21 mouse cellular contexts compared by ENCODE assay signal in genomic region chr19:52374892-52375578, GRCm38 (mm10).
A peak's percentile ranks its signal among the peaks of the same experiment; 100 is the strongest.
DNase-seq lines count a peak whose midpoint lies in the region; ATAC-seq and TF ChIP-seq lines count a peak whose summit lies in the region.
"Had no signal": no experiment of that assay in that cellular context is flagged by ENCODE, and none has a peak within 500 bp of the region (broad histone marks: within the 10 kb centered on the region; RNA-seq: fewer than 3 reads in every experiment).

No protein-coding gene starts in this region.

- H3K4me2 ChIP-seq in intestine, embryonic 15.5 days (replicated peaks): no peak overlapping the region
- H3K4me2 ChIP-seq in intestine, embryonic 16.5 days (ENCODE audit: low read depth, low read length): no peak overlapping the region
- 0 out of 2 replicates have a peak overlapping the region, but pooled peaks have one; percentile 9 for H3K4me2 ChIP-seq in intestine, postnatal 0 days (replicated peaks; ENCODE audit: low read depth)
- no peak overlapping the region for H3K4me2 ChIP-seq in kidney, embryonic 15.5 days

- no peaks in the 10 kb centered on the region for H3K36me3 ChIP-seq in intestine, embryonic 15.5 days
- H3K36me3 ChIP-seq in intestine, embryonic 16.5 days (ENCODE audit: control insufficient read depth, insufficient read depth, low read length): no peaks in the 10 kb centered on the region
- no peaks in the 10 kb centered on the region for H3K36me3 ChIP-seq in intestine, postnatal 0 days (ENCODE audit: control insufficient read depth, insufficient read depth)
- no peaks in the 10 kb centered on the region for H3K36me3 ChIP-seq in kidney, embryonic 15.5 days
- H3K36me3 ChIP-seq: G1E had no signal

- no peak overlapping the region for H3K27ac ChIP-seq in intestine, embryonic 15.5 days
- no peak overlapping the region for H3K27ac ChIP-seq in intestine, embryonic 16.5 days (ENCODE audit: low read length)
- H3K27ac ChIP-seq in intestine, postnatal 0 days (ENCODE audit: low read depth, low read length): no peak overlapping the region
- H3K27ac ChIP-seq in kidney, embryonic 15.5 days: no peak overlapping the region

- TF ChIP-seq CTCF in intestine, postnatal 0 days (IDR thresholded peaks at IDR 0.05; ENCODE audit: low read depth): no peak

- ATAC-seq in intestine, embryonic 15.5 days: peak; percentile 86
- ATAC-seq in intestine, embryonic 16.5 days: peak; percentile 95
- peak; percentile 68; the same call in 1 of the 2 replicates for ATAC-seq in intestine, postnatal 0 days
- no peak for ATAC-seq in kidney, embryonic 15.5 days (replicated peaks; ENCODE audit: low FRiP score)
- ATAC-seq: activated CD4-positive, CD25-positive, alpha-beta regulatory T cell, adult 4 months; CD4-positive, CD25-positive, alpha-beta regulatory T cell, adult 4 months; Patski had no signal

- H3K9me3 ChIP-seq in intestine, embryonic 15.5 days: no peaks in the 10 kb centered on the region
- no peaks in the 10 kb centered on the region for H3K9me3 ChIP-seq in intestine, embryonic 16.5 days (ENCODE audit: control insufficient read depth, low read length)
- no peaks in the 10 kb centered on the region for H3K9me3 ChIP-seq in intestine, postnatal 0 days (ENCODE audit: control insufficient read depth)
- H3K9me3 ChIP-seq in kidney, embryonic 15.5 days (replicated peaks): no peaks in the 10 kb centered on the region
- H3K9me3 ChIP-seq: G1E had no signal

- WGBS in intestine, embryonic 15.5 days: 64% methylated on average over 4 of the region's 4 CpGs
- WGBS in intestine, embryonic 16.5 days: 60% methylated on average over 4 of the region's 4 CpGs
- WGBS in intestine, postnatal 0 days: 41% methylated on average over 4 of the region's 4 CpGs
- 82% methylated on average over 4 of the region's 4 CpGs for WGBS in kidney, embryonic 15.5 days

- H3K9ac ChIP-seq in intestine, embryonic 15.5 days: no peak overlapping the region
- H3K9ac ChIP-seq in intestine, embryonic 16.5 days (ENCODE audit: low read depth, low read length): no peak overlapping the region
- no peak overlapping the region for H3K9ac ChIP-seq in intestine, postnatal 0 days (ENCODE audit: low read depth, low read length)
- H3K9ac ChIP-seq in kidney, embryonic 15.5 days: no peak overlapping the region

- no peak for DNase-seq in layer of hippocampus, postnatal 36 days
- no peak for DNase-seq in ovary, postnatal 36 days (ENCODE audit: low spot score)
- DNase-seq: adrenal gland, adult 2 months; adrenal gland, adult 8-10 months; adrenal gland, postnatal 10 days; adrenal gland, postnatal 14 days; adrenal gland, postnatal 25 days; adrenal gland, postnatal 36 days; B cell, adult 2 months; cerebellum, adult 11 months; cerebellum, adult 11-12 months; cerebellum, adult 18-20 months had no signal

- no peaks in the 10 kb centered on the region for H3K27me3 ChIP-seq in intestine, embryonic 15.5 days (replicated peaks)
- no peaks in the 10 kb centered on the region for H3K27me3 ChIP-seq in intestine, embryonic 16.5 days (replicated peaks; ENCODE audit: control insufficient read depth, insufficient read depth, low read length)
- no peaks in the 10 kb centered on the region for H3K27me3 ChIP-seq in intestine, postnatal 0 days (replicated peaks; ENCODE audit: control insufficient read depth, insufficient read depth, low read length)
- H3K27me3 ChIP-seq in kidney, embryonic 15.5 days: no peaks in the 10 kb centered on the region
- H3K27me3 ChIP-seq: CH12.LX, Patski had no signal

- no peak overlapping the region for H3K4me3 ChIP-seq in intestine, embryonic 15.5 days (replicated peaks)
- H3K4me3 ChIP-seq in intestine, embryonic 16.5 days (ENCODE audit: low read length): no peak overlapping the region
- no peak overlapping the region for H3K4me3 ChIP-seq in intestine, postnatal 0 days (ENCODE audit: low read depth, low read length)
- no peak overlapping the region for H3K4me3 ChIP-seq in kidney, embryonic 15.5 days (replicated peaks)

- no peaks in the 10 kb centered on the region for H3K4me1 ChIP-seq in intestine, embryonic 15.5 days (replicated peaks)
- no peaks in the 10 kb centered on the region for H3K4me1 ChIP-seq in intestine, embryonic 16.5 days (ENCODE audit: control insufficient read depth, insufficient read depth, low read length)
- H3K4me1 ChIP-seq in intestine, postnatal 0 days (replicated peaks; ENCODE audit: control insufficient read depth, insufficient read depth, low read length): no peaks in the 10 kb centered on the region
- no peaks in the 10 kb centered on the region for H3K4me1 ChIP-seq in kidney, embryonic 15.5 days
